Mouse (Mus musculus) v-Abl transformed pro-B cells (cell line): ENCODE results near the gene Smarcc1.
"Not testable (repeated sequence)": the region's sequence is repeated elsewhere in the genome, so short reads cannot be mapped to it uniquely, and the experiment has no call there.

Experiments used
- in situ Hi-C, 2 experiments: fragments of 400-800 bp; cut with MboI; formaldehyde crosslinking; loops; one replicate each; pipeline ENCODE4 v1.15.1; 2025; ENCODE audit not compliant: unreplicated experiment in 2 of 2

Smarcc1 gene

GRCm38 (mm10) chr9:110130896-110131524 is 13.5 kb downstream of the Smarcc1 start:
- in situ Hi-C loops = no loop called here

GRCm38 (mm10) chr9:110131525-110132197 is 14.2 kb downstream of the Smarcc1 start:
- in situ Hi-C loops = no loop called here

GRCm38 (mm10) chr9:110132201-110132605 is 14.7 kb downstream of the Smarcc1 start:
- in situ Hi-C loops = no loop called here

DNA sequence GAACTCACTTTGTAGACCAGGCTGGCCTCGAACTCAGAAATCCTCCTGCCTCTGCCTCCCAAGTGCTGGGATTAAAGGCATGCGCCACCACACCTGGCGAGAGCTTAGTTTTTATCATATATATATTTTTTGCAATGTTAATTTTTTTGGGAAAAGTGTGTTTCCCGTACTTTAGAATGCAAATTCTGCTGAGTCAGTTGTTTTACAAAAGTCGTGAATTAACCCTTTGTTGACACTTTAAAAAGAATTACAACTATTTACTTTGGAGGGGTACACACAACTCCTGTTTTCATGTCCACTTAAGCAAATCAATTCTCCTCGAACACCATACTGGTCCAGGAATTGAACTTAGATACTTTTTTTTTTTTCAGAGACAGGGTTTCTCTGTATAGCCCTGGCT is 15.4 kb downstream of the Smarcc1 start:
- in situ Hi-C loops = no loop called here

- in situ Hi-C loops = no loop called here
Measured at GRCm38 (mm10) chr9:110134176-110134575, 16.7 kb downstream of the Smarcc1 start.

- in situ Hi-C loops = no loop called here
Measured at GRCm38 (mm10) chr9:110139119-110139518, 21.6 kb downstream of the Smarcc1 start.

DNA sequence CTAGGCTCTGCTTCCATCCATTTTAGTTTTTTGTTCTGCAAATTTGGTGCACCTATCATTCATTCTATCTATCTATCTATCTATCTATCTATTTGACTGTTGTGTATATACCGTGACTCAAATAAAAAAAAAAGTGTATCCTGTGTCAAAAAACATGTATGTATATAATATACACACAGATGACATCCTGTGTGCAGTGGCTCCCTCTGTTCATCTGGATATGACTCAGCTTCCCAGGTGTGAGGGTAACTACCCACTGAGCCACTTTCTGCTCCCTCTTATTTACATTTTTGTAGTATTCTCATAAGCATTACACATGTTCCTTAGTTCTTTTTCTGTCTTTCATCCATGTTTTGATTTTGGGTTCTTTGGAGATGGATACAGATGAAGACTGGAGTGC is 24.6 kb downstream of the Smarcc1 start:
- in situ Hi-C loops = no loop called here

- in situ Hi-C loops = no loop called here
Measured at GRCm38 (mm10) chr9:110148598-110148997, 31.1 kb downstream of the Smarcc1 start.

DNA sequence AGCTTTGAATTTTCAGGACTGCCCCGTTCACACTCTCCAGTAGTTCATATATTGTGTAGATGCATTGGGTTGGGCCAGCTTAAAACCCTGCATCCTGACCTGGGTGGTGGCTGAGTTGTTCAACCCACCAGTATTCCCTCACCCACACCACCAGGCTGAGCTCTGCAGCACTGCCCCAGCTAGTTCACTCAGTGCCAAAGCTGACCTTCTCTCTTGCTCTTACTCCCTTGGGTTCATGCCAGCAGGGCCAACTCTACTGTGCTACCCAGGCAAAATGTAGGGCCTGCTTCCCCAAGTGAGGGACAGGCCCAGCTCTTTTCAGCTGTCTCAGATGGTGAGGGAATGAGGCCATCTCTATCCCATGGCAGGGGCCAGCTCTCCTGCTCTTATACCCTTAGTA is 41.5 kb downstream of the Smarcc1 start:
- in situ Hi-C loops = no loop called here

- in situ Hi-C loops = not testable (repeated sequence)
Measured at GRCm38 (mm10) chr9:110160486-110160885, 43.0 kb downstream of the Smarcc1 start.

DNA sequence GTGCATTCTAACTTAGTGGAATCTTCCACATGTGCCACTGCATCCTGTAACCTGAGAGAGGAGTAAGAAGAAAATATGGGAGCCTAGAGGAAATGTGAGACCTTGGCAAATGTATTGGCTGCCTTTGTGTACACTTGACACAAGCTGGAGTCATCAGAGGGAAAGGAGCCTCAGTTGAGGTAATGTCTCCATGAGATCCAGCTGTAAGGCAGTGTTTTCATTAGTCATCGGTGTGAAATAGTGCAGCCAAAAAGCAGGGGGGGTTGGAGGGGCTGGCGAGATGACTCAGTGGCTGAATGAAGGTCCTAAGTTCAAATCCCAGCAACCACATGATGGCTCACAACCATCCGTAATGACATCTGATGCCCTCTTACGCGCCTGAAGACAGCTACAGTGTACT is 44.9 kb downstream of the Smarcc1 start:
- in situ Hi-C loops = no loop called here

- in situ Hi-C loops = no loop called here
Measured at GRCm38 (mm10) chr9:110163071-110163470, 45.6 kb downstream of the Smarcc1 start.

DNA sequence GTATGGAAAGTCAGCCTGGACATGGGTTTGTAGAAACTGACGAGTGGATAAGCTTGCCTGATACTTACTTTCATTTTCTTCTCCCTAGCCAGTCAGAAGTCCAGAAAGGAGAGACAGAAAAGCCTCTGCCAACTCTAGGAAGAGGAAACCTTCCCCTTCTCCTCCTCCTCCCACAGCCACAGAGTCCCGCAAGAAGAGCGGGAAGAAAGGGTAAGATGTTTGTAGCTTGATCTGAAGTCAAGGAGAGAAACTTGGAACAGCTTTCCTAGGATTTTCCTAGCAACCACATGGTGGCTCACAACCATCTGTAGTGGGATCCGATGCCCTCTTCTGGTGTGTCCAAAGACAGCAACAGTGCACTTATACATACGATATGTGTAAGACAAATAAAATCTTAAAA is 53.4 kb downstream of the Smarcc1 start:
- in situ Hi-C loops = no loop called here

- in situ Hi-C loops = loop anchor here (25.0 kb wide), 2 partner anchors 387 to 1838 kb away; no protein-coding TSS in a partner anchor
Measured at GRCm38 (mm10) chr9:110199870-110200269, 82.4 kb downstream of the Smarcc1 start.

GRCm38 (mm10) chr9:110205526-110206404 is 88.3 kb downstream of the Smarcc1 start:
- in situ Hi-C loops = loop anchor here in 1 of 2 experiments (25.0 kb wide), 1 partner anchor 382 kb away; no protein-coding TSS in a partner anchor

GRCm38 (mm10) chr9:110206437-110206836 is 88.9 kb downstream of the Smarcc1 start:
- in situ Hi-C loops = loop anchor here in 1 of 2 experiments (25.0 kb wide), 1 partner anchor 381 kb away; no protein-coding TSS in a partner anchor

DNA sequence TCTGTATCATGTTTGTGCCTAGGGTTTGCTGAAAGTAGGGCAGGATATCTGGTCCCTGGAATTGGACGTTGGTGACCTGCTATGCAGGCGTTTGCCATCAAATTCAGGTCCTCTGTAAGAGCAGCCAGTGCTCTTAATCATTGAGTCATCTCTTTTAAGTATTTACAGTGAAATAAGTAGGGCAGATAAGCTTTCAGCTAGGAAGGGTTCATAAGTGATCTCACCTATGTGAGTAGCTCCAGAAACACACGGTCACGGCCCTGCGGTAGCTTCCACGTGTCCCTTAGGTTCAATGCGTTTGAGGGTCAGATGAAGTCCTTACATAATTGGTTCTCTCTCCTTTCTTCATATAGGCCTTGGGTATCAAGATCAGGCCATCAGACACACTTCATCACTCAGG is 90.8 kb downstream of the Smarcc1 start:
- in situ Hi-C loops = loop anchor here in 1 of 2 experiments (25.0 kb wide), 1 partner anchor 379 kb away; no protein-coding TSS in a partner anchor

DNA sequence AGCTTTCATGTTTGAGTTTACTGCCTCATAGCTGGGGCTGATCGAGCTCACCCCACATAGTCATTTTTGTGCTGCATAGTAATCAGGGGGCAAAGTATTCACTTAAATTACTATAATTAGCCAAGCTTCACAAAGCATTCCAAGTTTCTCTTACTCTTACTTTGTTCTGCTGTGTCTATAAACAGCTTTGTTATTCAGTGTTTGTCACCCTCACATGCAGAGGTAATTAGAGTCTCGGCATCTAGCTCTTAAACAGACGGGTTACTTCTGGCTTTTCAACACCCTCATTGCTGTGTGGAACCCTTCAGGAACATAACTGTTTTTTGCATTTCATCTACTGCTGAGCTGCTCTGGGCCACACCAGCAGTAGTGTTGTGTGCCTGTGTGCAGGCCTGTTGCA is 91.5 kb downstream of the Smarcc1 start:
- in situ Hi-C loops = loop anchor here in 1 of 2 experiments (25.0 kb wide), 1 partner anchor 378 kb away; no protein-coding TSS in a partner anchor

DNA sequence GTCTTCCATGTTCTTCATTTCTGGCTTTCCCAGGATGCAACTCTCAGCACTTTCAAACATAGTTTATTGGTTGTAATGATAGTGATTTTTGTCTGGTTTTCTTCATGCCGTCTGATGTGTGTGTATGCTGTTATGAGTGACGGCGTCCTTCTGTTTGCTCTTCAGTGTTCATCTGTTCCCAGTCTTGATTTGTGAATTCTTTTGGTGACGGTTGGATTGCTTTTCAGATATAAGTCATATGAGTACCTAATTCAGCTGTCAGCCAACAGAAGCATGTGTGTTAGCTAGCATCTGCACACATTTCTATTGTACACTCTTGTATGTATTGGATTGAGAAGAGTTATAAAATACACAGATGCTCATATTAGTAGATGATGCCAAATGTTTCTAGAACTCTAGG is 106.8 kb downstream of the Smarcc1 start:
- in situ Hi-C loops = loop anchor here in 1 of 2 experiments (25.0 kb wide), 1 partner anchor 363 kb away; no protein-coding TSS in a partner anchor

DNA sequence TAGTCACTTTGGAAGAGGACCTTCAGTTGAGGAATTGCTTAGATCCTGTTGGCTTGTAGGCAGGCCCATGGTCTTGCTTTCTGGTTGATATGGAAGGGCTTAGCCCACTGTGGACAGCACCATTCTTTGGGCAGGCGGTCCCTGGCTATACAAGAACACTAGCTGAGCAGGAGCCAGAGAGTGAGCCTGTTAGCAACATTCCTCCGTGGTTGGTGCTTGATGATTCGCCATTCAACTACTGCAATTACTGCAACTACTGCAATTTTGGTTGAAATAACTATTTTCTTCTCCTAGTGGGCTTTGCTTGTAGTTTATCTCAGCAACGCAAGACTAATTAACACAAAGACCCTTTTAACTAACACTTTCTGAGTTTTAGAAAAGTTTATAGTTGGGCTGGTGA is 108.7 kb downstream of the Smarcc1 start:
- in situ Hi-C loops = no loop called here

GRCm38 (mm10) chr9:110228671-110229070 is 111.2 kb downstream of the Smarcc1 start:
- in situ Hi-C loops = no loop called here
